Mouse (Mus musculus) forebrain, embryonic 14.5 days (tissue): ENCODE results near the gene Pkig. TPM values are rescaled to one million over a fixed set of nuclear protein-coding genes. Genes with fewer than 3 reads are reported as not detected.
A peak's percentile ranks its signal among the peaks of the same experiment; 100 is the strongest.
"Not testable (repeated sequence)": the region's sequence is repeated elsewhere in the genome, so short reads cannot be mapped to it uniquely, and the experiment has no call there.

ENCODE experiments used
- ATAC-seq: fragments of 200-750 bp; cut with Nextera tagmentation; 2 replicates; pipeline ENCODE4 v1.8.0; 2017; ENCODE audit warnings: mild to moderate bottlenecking, moderate library complexity
- DNase-seq: peaks from one replicate; pipeline ENCODE4 v3.0.0-alpha.2; 2015; ENCODE audit warnings: low spot score
- H3K27ac ChIP-seq: fragments of 300-500 bp; sonication (generic); 2 replicates; pipeline ENCODE4 v1.5.1; 2014; ENCODE audit warnings: low read depth, mild to moderate bottlenecking, control low read depth, low read length, moderate library complexity
- H3K27me3 ChIP-seq: fragments of 300-500 bp; sonication (generic); replicated peaks from 2 replicates; pipeline ENCODE4 v1.6.1; 2014; ENCODE audit warnings: low read length, control low read depth, mixed read lengths; ENCODE audit not compliant: control insufficient read depth, insufficient read depth
- H3K36me3 ChIP-seq: fragments of 300-500 bp; sonication (generic); 2 replicates; pipeline ENCODE4 v1.6.1; 2014; ENCODE audit warnings: low read length, control low read depth; ENCODE audit not compliant: control insufficient read depth, insufficient read depth
- H3K4me1 ChIP-seq: fragments of 300-500 bp; sonication (generic); 2 replicates; pipeline ENCODE4 v1.6.1; 2014; ENCODE audit warnings: antibody characterized with exemption, low read length, control low read depth; ENCODE audit not compliant: control insufficient read depth, insufficient read depth
- H3K4me2 ChIP-seq: fragments of 300-500 bp; sonication (generic); 2 replicates; pipeline ENCODE4 v1.6.1; 2014; ENCODE audit warnings: mild to moderate bottlenecking, control low read depth, low read length
- H3K4me3 ChIP-seq: fragments of 300-500 bp; sonication (generic); 2 replicates; pipeline ENCODE4 v1.5.1; 2014; ENCODE audit warnings: low read depth, low read length, control low read depth
- H3K9ac ChIP-seq: fragments of 300-500 bp; sonication (generic); 2 replicates; pipeline ENCODE4 v1.6.1; 2014; ENCODE audit warnings: mild to moderate bottlenecking, low read length, control low read depth, moderate library complexity
- H3K9me3 ChIP-seq: fragments of 300-500 bp; sonication (generic); replicated peaks from 2 replicates; pipeline ENCODE4 v1.6.1; 2016; ENCODE audit warnings: low read length, control low read depth, mixed read lengths; ENCODE audit not compliant: control insufficient read depth
- WGBS: fragments of 180-500 bp; shearing (Covaris S2); extraction: QIAGEN DNeasy Blood & Tissue Kit; methylation state at CpG from one replicate; pipeline ENCODE4 v1.1.7; 2014; 5-methylcytosine and 5-hydroxymethylcytosine counted together
- polyA plus RNA-seq: library from polyadenylated mRNA; unstranded; fragments of >200 nt; fragmentation: Nextera tagmentation; extraction: Ambion mirVana; gene quantifications from 2 replicates; pipeline ENCODE4 v1.2.1, GENCODE M21; 2014

Pkig gene
- polyA plus RNA-seq, 1 experiment from 2014 or later = 163 TPM

- 87% methylated on average over 6 of the region's 6 CpGs for WGBS
- Histone ChIP-seq H3K4me2 (no peak overlapping the region), H3K4me1 (0 out of 2 replicates have a peak, but pooled peaks cover 10% of the 10 kb centered on the region), H3K27ac (peak overlapping the region; percentile 27; the same call in 1 of the 2 replicates), H3K27me3 (no peaks in the 10 kb centered on the region), H3K36me3 (no peaks in the 10 kb centered on the region), H3K4me3 (no peak overlapping the region), H3K9ac (no peak overlapping the region), H3K9me3 (no peaks in the 10 kb centered on the region)
- ATAC-seq (no peak), DNase-seq (peak; percentile 30)
These were observed 27.6 kb downstream of the Pkig start for GRCm38 (mm10) chr2:163685761-163686200.

- DNase-seq (no peak), ATAC-seq (no peak)
- peak overlapping the region; percentile 27; the same call in 1 of the 2 replicates for H3K27ac ChIP-seq
These were observed 28.0 kb downstream of the Pkig start for GRCm38 (mm10) chr2:163686233-163686632.

GRCm38 (mm10) chr2:163686886-163687285, 28.7 kb downstream of the Pkig start:
- DNase-seq = no peak
- Histone ChIP-seq H3K27ac (no peak overlapping the region), H3K4me3 (no peak overlapping the region), H3K4me1 (0 out of 2 replicates have a peak, but pooled peaks cover 10% of the 10 kb centered on the region), H3K36me3 (no peaks in the 10 kb centered on the region), H3K4me2 (no peak overlapping the region), H3K9me3 (no peaks in the 10 kb centered on the region), H3K9ac (no peak overlapping the region), H3K27me3 (no peaks in the 10 kb centered on the region)
- no peak for ATAC-seq
- WGBS = 77% methylated on average over 3 of the region's 3 CpGs

More at GRCm38 (mm10) chr2:163686233-163686632, 28.0 kb downstream of the Pkig start:
- no peak overlapping the region for H3K9ac ChIP-seq
- 0 out of 2 replicates have a peak, but pooled peaks cover 10% of the 10 kb centered on the region for H3K4me1 ChIP-seq
- no peaks in the 10 kb centered on the region for H3K27me3 ChIP-seq
- 83% methylated on average over 5 of the region's 5 CpGs for WGBS
- H3K9me3 ChIP-seq = no peaks in the 10 kb centered on the region
- no peak overlapping the region for H3K4me2 ChIP-seq
- no peaks in the 10 kb centered on the region for H3K36me3 ChIP-seq
- H3K4me3 ChIP-seq = no peak overlapping the region

- H3K4me1 ChIP-seq = 0 out of 2 replicates have a peak, but pooled peaks cover 10% of the 10 kb centered on the region
- WGBS = 95% methylated on average over 1 of the region's 1 CpGs
- DNase-seq, ATAC-seq, H3K27me3 ChIP-seq, H3K4me2 ChIP-seq, H3K9ac ChIP-seq, H3K36me3 ChIP-seq, H3K27ac ChIP-seq, H3K4me3 ChIP-seq, H3K9me3 ChIP-seq: not testable (repeated sequence)
These were observed 30.2 kb downstream of the Pkig start for GRCm38 (mm10) chr2:163688377-163688776.

GRCm38 (mm10) chr2:163689771-163690170, 31.6 kb downstream of the Pkig start:
- Histone ChIP-seq H3K9me3 (no peaks in the 10 kb centered on the region), H3K27me3 (no peaks in the 10 kb centered on the region), H3K36me3 (no peaks in the 10 kb centered on the region), H3K4me2 (no peak overlapping the region), H3K4me1 (0 out of 2 replicates have a peak, but pooled peaks cover 10% of the 10 kb centered on the region), H3K27ac (no peak overlapping the region), H3K9ac (no peak overlapping the region), H3K4me3 (no peak overlapping the region)
- ATAC-seq (no peak), DNase-seq (no peak)
- 83% methylated on average over 3 of the region's 3 CpGs for WGBS

- 69% methylated on average over 8 of the region's 8 CpGs for WGBS
- Histone ChIP-seq H3K4me3 (no peak overlapping the region), H3K9ac (no peak overlapping the region), H3K27me3 (no peaks in the 10 kb centered on the region), H3K9me3 (no peaks in the 10 kb centered on the region), H3K4me1 (0 out of 2 replicates have a peak, but pooled peaks cover 7% of the 10 kb centered on the region), H3K27ac (no peak overlapping the region), H3K36me3 (no peaks in the 10 kb centered on the region), H3K4me2 (no peak overlapping the region)
- ATAC-seq (no peak), DNase-seq (no peak)
These were observed 32.5 kb downstream of the Pkig start for GRCm38 (mm10) chr2:163690409-163691304.

GRCm38 (mm10) chr2:163691846-163692605, 33.8 kb downstream of the Pkig start:
- 86% methylated on average over 6 of the region's 6 CpGs for WGBS
- no peaks in the 10 kb centered on the region for H3K36me3 ChIP-seq
- DNase-seq = no peak
- no peaks in the 10 kb centered on the region for H3K27me3 ChIP-seq
- H3K9ac ChIP-seq = no peak overlapping the region
- H3K4me1 ChIP-seq = 0 out of 2 replicates have a peak, but pooled peaks cover 5% of the 10 kb centered on the region
- H3K4me2 ChIP-seq = no peak overlapping the region
- no peak overlapping the region for H3K4me3 ChIP-seq
- ATAC-seq = no peak
- no peaks in the 10 kb centered on the region for H3K9me3 ChIP-seq
- H3K27ac ChIP-seq = no peak overlapping the region

GRCm38 (mm10) chr2:163692873-163693612, 34.9 kb downstream of the Pkig start:
- H3K9me3 ChIP-seq = no peaks in the 10 kb centered on the region
- H3K9ac ChIP-seq = 0 out of 2 replicates have a peak overlapping the region, but pooled peaks have one; percentile 13
- H3K4me2 ChIP-seq = no peak overlapping the region
- no peaks in the 10 kb centered on the region for H3K36me3 ChIP-seq
- no peak for ATAC-seq
- H3K27ac ChIP-seq = 0 out of 2 replicates have a peak overlapping the region, but pooled peaks have one; percentile 9
- H3K4me1 ChIP-seq = 0 out of 2 replicates have a peak, but pooled peaks cover 5% of the 10 kb centered on the region
- H3K27me3 ChIP-seq = no peaks in the 10 kb centered on the region
- H3K4me3 ChIP-seq = no peak overlapping the region
- 82% methylated on average over 3 of the region's 3 CpGs for WGBS
- no peak for DNase-seq
